Mouse (Mus musculus): Measurements from ENCODE around the gene Slc24a1. TPM values are rescaled to one million over a fixed set of nuclear protein-coding genes. Genes with fewer than 3 reads are reported as not detected.

The Slc24a1 gene
- polyA plus RNA-seq, 1 experiment from 2014 or later = not detected

DNA sequence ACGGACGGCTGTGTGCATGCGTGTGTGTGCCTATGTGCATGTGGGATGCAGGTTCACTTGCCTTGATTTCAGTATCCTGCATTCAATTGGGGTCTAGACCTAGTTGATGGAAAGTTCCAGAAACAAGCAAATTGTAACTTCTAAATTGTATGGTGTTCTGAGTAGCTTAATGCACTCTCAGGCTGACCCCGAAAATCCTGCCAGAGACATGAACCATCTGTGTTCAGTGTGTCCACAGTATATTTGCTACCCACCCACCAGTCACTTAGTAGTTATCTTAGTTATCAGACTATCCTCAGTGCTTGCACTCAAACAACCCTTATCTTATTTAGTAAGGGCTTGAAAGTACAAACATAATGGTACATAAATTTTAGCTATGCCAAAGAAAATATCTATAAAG lies 9.8 kb downstream of the Slc24a1 start:
- H3K27ac ChIP-seq (ENCODE audit: low read depth, low read length) = no peak overlapping the region
- DNase-seq (ENCODE audit: low spot score) (no peak), ATAC-seq (ENCODE audit: insufficient read depth, low FRiP score, low TSS enrichment) (no peak)
- no peak overlapping the region for H3K4me3 ChIP-seq (ENCODE audit: low read depth, low read length)
- no peaks in the 10 kb centered on the region for H3K9me3 ChIP-seq (ENCODE audit: control insufficient read depth, low read length)
- no peak overlapping the region for H3K9ac ChIP-seq (ENCODE audit: low read length)
- no peaks in the 10 kb centered on the region for H3K4me1 ChIP-seq (ENCODE audit: control insufficient read depth, insufficient read depth, low read length)
- H3K27me3 ChIP-seq (ENCODE audit: control insufficient read depth, insufficient read depth, low read length) = no peaks in the 10 kb centered on the region
- no peak overlapping the region for H3K4me2 ChIP-seq (ENCODE audit: low read depth)
- WGBS = 90% methylated on average over 4 of the region's 4 CpGs
- no peaks in the 10 kb centered on the region for H3K36me3 ChIP-seq (ENCODE audit: control insufficient read depth, insufficient read depth, low read length)

GRCm38 (mm10) chr9:64940731-64941346 lies 10.6 kb downstream of the Slc24a1 start:
- Histone ChIP-seq H3K9ac (ENCODE audit: low read length) (no peak overlapping the region), H3K9me3 (ENCODE audit: control insufficient read depth, low read length) (no peaks in the 10 kb centered on the region), H3K36me3 (ENCODE audit: control insufficient read depth, insufficient read depth, low read length) (no peaks in the 10 kb centered on the region), H3K4me1 (ENCODE audit: control insufficient read depth, insufficient read depth, low read length) (no peaks in the 10 kb centered on the region), H3K4me2 (ENCODE audit: low read depth) (no peak overlapping the region), H3K27me3 (ENCODE audit: control insufficient read depth, insufficient read depth, low read length) (no peaks in the 10 kb centered on the region), H3K27ac (ENCODE audit: low read depth, low read length) (no peak overlapping the region), H3K4me3 (ENCODE audit: low read depth, low read length) (no peak overlapping the region)
- 74% methylated on average over 11 of the region's 11 CpGs for WGBS
- DNase-seq (ENCODE audit: low spot score) (no peak), ATAC-seq (ENCODE audit: insufficient read depth, low FRiP score, low TSS enrichment) (no peak)

DNA sequence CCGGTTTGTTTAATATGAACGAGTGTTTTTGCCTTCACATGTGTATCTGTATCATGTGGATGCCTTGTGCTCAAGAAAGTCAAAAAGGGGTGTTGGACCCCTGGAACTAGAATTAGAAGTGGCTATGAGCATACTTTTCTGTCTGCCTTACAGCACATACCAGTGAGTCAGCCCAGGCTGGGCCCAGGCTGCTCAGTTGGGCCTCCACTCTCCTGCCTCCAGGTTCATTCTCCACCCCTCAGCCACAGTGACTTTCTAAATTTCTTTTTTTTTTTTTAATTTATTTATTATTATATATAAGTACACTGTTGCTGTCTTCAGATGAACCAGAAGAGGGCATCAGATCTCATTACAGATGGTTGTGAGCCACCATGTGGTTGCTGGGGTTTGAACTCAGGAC lies 11.6 kb downstream of the Slc24a1 start:
- no peak for ATAC-seq (ENCODE audit: insufficient read depth, low FRiP score, low TSS enrichment)

GRCm38 (mm10) chr9:64939281-64939680 lies 12.1 kb downstream of the Slc24a1 start:
- no peak for DNase-seq (ENCODE audit: low spot score)
- no peak overlapping the region for H3K4me3 ChIP-seq (ENCODE audit: low read depth, low read length)
- no peaks in the 10 kb centered on the region for H3K36me3 ChIP-seq (ENCODE audit: control insufficient read depth, insufficient read depth, low read length)
- H3K4me1 ChIP-seq (ENCODE audit: control insufficient read depth, insufficient read depth, low read length) = no peaks in the 10 kb centered on the region
- no peak overlapping the region for H3K27ac ChIP-seq (ENCODE audit: low read depth, low read length)
- H3K27me3 ChIP-seq (ENCODE audit: control insufficient read depth, insufficient read depth, low read length) = no peaks in the 10 kb centered on the region
- WGBS = 64% methylated on average over 4 of the region's 4 CpGs
- H3K9me3 ChIP-seq (ENCODE audit: control insufficient read depth, low read length) = no peaks in the 10 kb centered on the region
- no peak overlapping the region for H3K9ac ChIP-seq (ENCODE audit: low read length)
- no peak for ATAC-seq (ENCODE audit: insufficient read depth, low FRiP score, low TSS enrichment)
- no peak overlapping the region for H3K4me2 ChIP-seq (ENCODE audit: low read depth)

More for the DNA sequence above, 11.6 kb downstream of the Slc24a1 start:
- no peak overlapping the region for H3K9ac ChIP-seq (ENCODE audit: low read length)
- no peak overlapping the region for H3K27ac ChIP-seq (ENCODE audit: low read depth, low read length)
- H3K9me3 ChIP-seq (ENCODE audit: control insufficient read depth, low read length) = no peaks in the 10 kb centered on the region
- no peaks in the 10 kb centered on the region for H3K36me3 ChIP-seq (ENCODE audit: control insufficient read depth, insufficient read depth, low read length)
- H3K4me3 ChIP-seq (ENCODE audit: low read depth, low read length) = no peak overlapping the region
- DNase-seq (ENCODE audit: low spot score) = no peak
- H3K27me3 ChIP-seq (ENCODE audit: control insufficient read depth, insufficient read depth, low read length) = no peaks in the 10 kb centered on the region
- no peaks in the 10 kb centered on the region for H3K4me1 ChIP-seq (ENCODE audit: control insufficient read depth, insufficient read depth, low read length)
- H3K4me2 ChIP-seq (ENCODE audit: low read depth) = no peak overlapping the region
- WGBS = 86% methylated on average over 2 of the region's 2 CpGs

DNA sequence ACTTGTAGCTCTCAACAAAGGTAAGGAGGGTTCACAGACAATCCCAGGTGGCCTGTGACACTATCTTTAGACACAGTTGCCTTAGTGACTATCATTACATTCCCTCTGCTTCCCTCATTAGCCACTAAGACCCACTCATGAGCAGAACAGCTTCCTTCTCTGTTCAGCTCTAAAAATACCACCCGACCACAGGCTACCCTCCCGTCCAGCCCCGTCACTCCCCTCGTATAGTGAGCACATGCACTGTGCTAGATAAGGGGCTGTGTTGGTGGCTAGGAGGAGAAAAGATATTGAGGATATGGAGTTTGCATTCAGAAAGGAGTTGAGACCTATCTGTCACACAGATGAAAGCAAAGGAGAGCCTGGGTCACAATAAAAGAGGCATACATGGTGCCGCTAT lies 12.9 kb downstream of the Slc24a1 start:
- DNase-seq (ENCODE audit: low spot score) = no peak
- H3K4me1 ChIP-seq (ENCODE audit: control insufficient read depth, insufficient read depth, low read length) = no peaks in the 10 kb centered on the region
- WGBS = 87% methylated on average over 5 of the region's 5 CpGs
- no peak overlapping the region for H3K4me2 ChIP-seq (ENCODE audit: low read depth)
- no peak overlapping the region for H3K27ac ChIP-seq (ENCODE audit: low read depth, low read length)
- ATAC-seq (ENCODE audit: insufficient read depth, low FRiP score, low TSS enrichment) = no peak
- H3K27me3 ChIP-seq (ENCODE audit: control insufficient read depth, insufficient read depth, low read length) = no peaks in the 10 kb centered on the region
- no peak overlapping the region for H3K9ac ChIP-seq (ENCODE audit: low read length)
- no peaks in the 10 kb centered on the region for H3K9me3 ChIP-seq (ENCODE audit: control insufficient read depth, low read length)
- H3K4me3 ChIP-seq (ENCODE audit: low read depth, low read length) = no peak overlapping the region
- H3K36me3 ChIP-seq (ENCODE audit: control insufficient read depth, insufficient read depth, low read length) = no peaks in the 10 kb centered on the region

DNA sequence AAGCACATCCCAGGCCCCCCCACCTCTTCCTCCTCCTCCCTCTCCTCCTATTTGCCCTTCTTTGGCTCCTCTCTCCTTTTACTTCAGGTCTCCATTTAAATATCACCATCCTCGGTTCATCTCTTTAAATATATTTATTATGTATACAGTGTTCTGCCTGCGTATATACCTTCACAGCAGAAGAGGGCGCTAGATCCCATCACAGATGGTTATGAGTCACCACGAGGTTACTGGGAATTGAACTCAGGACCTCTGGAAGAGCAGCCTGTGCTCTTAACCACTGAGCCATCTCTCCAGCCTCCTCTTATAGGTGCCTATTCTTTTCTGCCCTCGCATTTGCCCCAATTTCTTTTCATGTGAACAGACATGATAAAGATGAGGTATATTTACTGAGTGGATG lies 13.9 kb downstream of the Slc24a1 start:
- Histone ChIP-seq H3K4me1 (ENCODE audit: control insufficient read depth, insufficient read depth, low read length) (no peaks in the 10 kb centered on the region), H3K36me3 (ENCODE audit: control insufficient read depth, insufficient read depth, low read length) (no peaks in the 10 kb centered on the region), H3K27me3 (ENCODE audit: control insufficient read depth, insufficient read depth, low read length) (no peaks in the 10 kb centered on the region), H3K9me3 (ENCODE audit: control insufficient read depth, low read length) (no peaks in the 10 kb centered on the region), H3K4me3 (ENCODE audit: low read depth, low read length) (no peak overlapping the region), H3K9ac (ENCODE audit: low read length) (no peak overlapping the region), H3K4me2 (ENCODE audit: low read depth) (no peak overlapping the region), H3K27ac (ENCODE audit: low read depth, low read length) (no peak overlapping the region)
- ATAC-seq (ENCODE audit: insufficient read depth, low FRiP score, low TSS enrichment) (no peak), DNase-seq (ENCODE audit: low spot score) (no peak)
- 64% methylated on average over 5 of the region's 5 CpGs for WGBS

DNA sequence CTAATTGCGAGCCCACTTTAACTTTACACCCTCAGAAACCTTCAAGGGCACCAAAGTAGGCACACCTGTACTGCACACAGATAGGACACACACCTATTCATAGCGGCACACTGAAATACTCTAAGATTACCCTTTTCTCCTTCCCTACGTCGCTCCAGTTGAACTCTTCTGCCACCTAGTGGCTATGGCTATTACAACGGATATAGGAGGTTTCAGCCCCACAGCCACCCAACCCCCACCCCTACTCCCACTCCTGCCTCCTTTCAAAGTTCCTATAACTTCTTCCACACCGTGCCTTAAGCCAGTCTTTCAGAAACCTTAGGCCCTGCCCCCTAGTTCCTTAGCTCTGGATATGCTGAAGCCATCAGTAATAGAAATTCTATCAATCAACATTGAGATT lies 14.9 kb downstream of the Slc24a1 start:
- ATAC-seq (ENCODE audit: insufficient read depth, low FRiP score, low TSS enrichment) = no peak
- WGBS = 7% methylated on average over 6 of the region's 6 CpGs
- no peaks in the 10 kb centered on the region for H3K27me3 ChIP-seq (ENCODE audit: control insufficient read depth, insufficient read depth, low read length)

DNA sequence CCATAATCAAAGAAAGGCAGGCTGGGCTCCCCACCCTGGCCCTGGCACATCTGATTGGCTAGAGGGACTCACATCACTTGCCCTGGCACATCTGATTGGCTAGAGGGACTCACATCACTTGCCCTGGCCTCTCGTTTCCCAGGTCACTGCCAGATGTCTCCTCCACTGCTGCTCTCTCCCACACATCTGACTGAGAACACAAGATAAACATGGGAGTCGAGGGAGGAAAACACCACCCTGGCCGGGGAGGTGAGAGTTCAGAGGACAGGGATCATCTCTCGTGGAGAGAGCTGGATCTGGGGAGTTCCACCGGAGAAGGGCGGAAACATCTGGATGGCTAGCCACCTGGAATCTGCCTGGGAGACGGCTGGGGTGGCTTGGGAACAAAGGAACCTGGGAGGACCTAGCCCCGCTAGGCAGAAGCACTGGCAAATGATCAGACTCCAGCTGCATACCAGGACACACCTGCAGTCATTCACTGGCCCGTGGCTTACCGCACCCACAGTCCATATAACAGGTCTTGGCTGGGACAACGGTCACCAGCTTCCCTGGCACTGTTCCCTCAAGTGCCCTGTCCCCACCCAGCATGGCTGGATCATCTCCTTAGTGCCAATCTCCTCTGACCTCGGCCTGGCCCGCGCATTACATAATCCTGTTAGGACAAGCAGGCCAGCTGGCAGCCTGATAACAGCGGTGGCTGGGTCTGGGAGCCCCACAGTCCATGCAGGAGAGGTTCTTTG lies 17.2 kb downstream of the Slc24a1 start:
- H3K36me3 ChIP-seq (ENCODE audit: control insufficient read depth, insufficient read depth, low read length) = no peaks in the 10 kb centered on the region
- 66% methylated on average over 15 of the region's 15 CpGs for WGBS
- no peaks in the 10 kb centered on the region for H3K9me3 ChIP-seq (ENCODE audit: control insufficient read depth, low read length)
- H3K4me2 ChIP-seq (ENCODE audit: low read depth) = peak overlapping the region; percentile 19; the same call in 1 of the 2 replicates
- ATAC-seq (ENCODE audit: insufficient read depth, low FRiP score, low TSS enrichment) (no peak), DNase-seq (ENCODE audit: low spot score) (peak; percentile 46)
- H3K4me1 ChIP-seq (ENCODE audit: control insufficient read depth, insufficient read depth, low read length) = no peaks in the 10 kb centered on the region
- no peak overlapping the region for H3K27ac ChIP-seq (ENCODE audit: low read depth, low read length)
- peak overlapping the region; percentile 18; the same call in 1 of the 2 replicates for H3K9ac ChIP-seq (ENCODE audit: low read length)
- H3K27me3 ChIP-seq (ENCODE audit: control insufficient read depth, insufficient read depth, low read length) = no peaks in the 10 kb centered on the region
- H3K4me3 ChIP-seq (ENCODE audit: low read depth, low read length) = no peak overlapping the region

More for the DNA sequence above, 14.9 kb downstream of the Slc24a1 start:
- Histone ChIP-seq H3K36me3 (ENCODE audit: control insufficient read depth, insufficient read depth, low read length) (no peaks in the 10 kb centered on the region), H3K9ac (ENCODE audit: low read length) (no peak overlapping the region), H3K4me1 (ENCODE audit: control insufficient read depth, insufficient read depth, low read length) (no peaks in the 10 kb centered on the region), H3K4me2 (ENCODE audit: low read depth) (no peak overlapping the region), H3K9me3 (ENCODE audit: control insufficient read depth, low read length) (no peaks in the 10 kb centered on the region), H3K4me3 (ENCODE audit: low read depth, low read length) (no peak overlapping the region), H3K27ac (ENCODE audit: low read depth, low read length) (no peak overlapping the region)
- peak; percentile 63 for DNase-seq (ENCODE audit: low spot score)
